Mouse (Mus musculus): ENCODE data around the gene Sp3.

GRCm38 (mm10) chr2:72992497-72992896 lies 12.3 kb upstream of the Sp3 start:
- TF ChIP-seq CTCF (IDR thresholded peaks at IDR 0.05; ENCODE audit: extremely low read depth, insufficient read length, insufficient replicate concordance, low read depth, low read length) (no peak), POLR2A (IDR thresholded peaks at IDR 0.05; ENCODE audit: low read depth, low read length) (no peak)
